Mouse (Mus musculus) hindbrain, postnatal 0 days (tissue): ENCODE measurements around the gene Hsd11b2. TPM values are rescaled to one million over a fixed set of nuclear protein-coding genes. Genes with fewer than 3 reads are reported as not detected.
A peak's percentile ranks its signal among the peaks of the same experiment; 100 is the strongest.

Experiments
- ATAC-seq: fragments of 200-750 bp; cut with Nextera tagmentation; 2 replicates; pipeline ENCODE4 v1.8.0; 2017; ENCODE audit warnings: mild to moderate bottlenecking, moderate TSS enrichment, moderate library complexity
- DNase-seq: peaks from one replicate; pipeline ENCODE4 v3.0.0-alpha.2; 2015; ENCODE audit warnings: low spot score
- H3K27ac ChIP-seq: fragments of 300-500 bp; sonication (generic); 2 replicates; pipeline ENCODE4 v1.5.1; 2014; ENCODE audit warnings: mild to moderate bottlenecking
- H3K27me3 ChIP-seq: fragments of 300-500 bp; sonication (generic); 2 replicates; pipeline ENCODE4 v1.6.1; 2014; ENCODE audit warnings: low read length, mixed read lengths; ENCODE audit not compliant: insufficient read depth
- H3K36me3 ChIP-seq: fragments of 300-500 bp; sonication (generic); 2 replicates; pipeline ENCODE4 v1.6.1; 2014; ENCODE audit warnings: low read length, mixed read lengths; ENCODE audit not compliant: insufficient read depth
- H3K4me1 ChIP-seq: fragments of 300-500 bp; sonication (generic); 2 replicates; pipeline ENCODE4 v1.6.1; 2014; ENCODE audit warnings: antibody characterized with exemption, low read length, mixed read lengths; ENCODE audit not compliant: insufficient read depth
- H3K4me2 ChIP-seq: fragments of 300-500 bp; sonication (generic); 2 replicates; pipeline ENCODE4 v1.6.1; 2014; ENCODE audit warnings: low read depth, mild to moderate bottlenecking, low read length, moderate library complexity, mixed read lengths
- H3K4me3 ChIP-seq: fragments of 300-500 bp; sonication (generic); 2 replicates; pipeline ENCODE4 v1.5.1; 2014; ENCODE audit warnings: low read length
- H3K9ac ChIP-seq: fragments of 300-500 bp; sonication (generic); replicated peaks from 2 replicates; pipeline ENCODE4 v1.6.1; 2014; ENCODE audit warnings: mild to moderate bottlenecking, low read length, moderate library complexity, mixed read lengths
- H3K9me3 ChIP-seq: fragments of 300-500 bp; sonication (generic); 2 replicates; pipeline ENCODE4 v1.6.1; 2016; ENCODE audit warnings: low read length, mixed read lengths
- CTCF ChIP-seq: IDR thresholded peaks from 2 replicates; pipeline ENCODE4 v1.5.1; 2016; ENCODE audit warnings: antibody characterized with exemption, control low read depth, low read depth
- WGBS: fragments of 180-500 bp; shearing (Covaris S2); extraction: QIAGEN DNeasy Blood & Tissue Kit; methylation state at CpG from one replicate; pipeline ENCODE4 v1.1.7; 2014; 5-methylcytosine and 5-hydroxymethylcytosine counted together
- polyA plus RNA-seq: library from polyadenylated mRNA; unstranded; fragments of >200 nt; fragmentation: Nextera tagmentation; extraction: Ambion mirVana; gene quantifications from 2 replicates; pipeline ENCODE4 v1.2.1, GENCODE M21; 2015
- total RNA-seq: library from RNA; depleted of rRNA; stranded (reverse); fragments of >200 nt; gene quantifications from 2 replicates; pipeline ENCODE4 v1.2.3, GENCODE M21; 2014

The Hsd11b2 gene
- total and polyA plus RNA-seq, 2 experiments from 2014 or later: 6.3 to 9.9 TPM

DNA sequence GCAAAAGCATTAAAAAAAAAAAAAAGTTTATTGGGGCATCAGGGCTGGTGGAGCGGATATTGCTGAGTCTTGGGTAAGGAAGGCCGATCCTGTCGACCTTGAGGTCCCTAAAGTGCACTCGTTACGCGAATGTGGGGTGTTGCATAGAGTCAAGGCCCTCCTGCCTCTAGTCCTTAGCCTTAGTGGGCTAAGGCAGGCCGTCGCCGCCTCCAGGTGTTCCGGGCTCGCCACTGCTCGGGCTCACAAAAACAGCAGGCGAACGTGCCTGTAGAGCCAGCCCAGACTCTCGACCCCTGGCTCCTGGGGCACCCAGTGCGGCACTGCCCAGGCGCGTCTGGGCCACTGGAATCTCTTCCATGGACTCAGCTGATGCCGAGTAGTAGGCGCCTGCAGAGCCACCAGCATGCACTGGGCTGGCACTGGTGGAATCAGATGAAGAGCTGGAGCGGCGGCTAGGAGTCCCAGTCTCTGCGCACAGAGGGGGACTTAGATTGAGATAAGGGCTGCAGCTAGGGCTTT is 46.1 kb upstream of the Hsd11b2 start:
- H3K4me2 ChIP-seq: no peak overlapping the region
- H3K4me3 ChIP-seq: no peak overlapping the region
- no peak for TF ChIP-seq CTCF
- ATAC-seq (no peak), DNase-seq (no peak)
- H3K27ac ChIP-seq: no peak overlapping the region
- no peak overlapping the region for H3K9ac ChIP-seq
- peaks cover 42% of the 10 kb centered on the region for H3K4me1 ChIP-seq
- WGBS: 46% methylated on average over 23 of the region's 23 CpGs
- no peaks in the 10 kb centered on the region for H3K9me3 ChIP-seq
- no peaks in the 10 kb centered on the region for H3K27me3 ChIP-seq
- peaks cover 10% of the 10 kb centered on the region; the same call in 1 of the 2 replicates for H3K36me3 ChIP-seq

DNA sequence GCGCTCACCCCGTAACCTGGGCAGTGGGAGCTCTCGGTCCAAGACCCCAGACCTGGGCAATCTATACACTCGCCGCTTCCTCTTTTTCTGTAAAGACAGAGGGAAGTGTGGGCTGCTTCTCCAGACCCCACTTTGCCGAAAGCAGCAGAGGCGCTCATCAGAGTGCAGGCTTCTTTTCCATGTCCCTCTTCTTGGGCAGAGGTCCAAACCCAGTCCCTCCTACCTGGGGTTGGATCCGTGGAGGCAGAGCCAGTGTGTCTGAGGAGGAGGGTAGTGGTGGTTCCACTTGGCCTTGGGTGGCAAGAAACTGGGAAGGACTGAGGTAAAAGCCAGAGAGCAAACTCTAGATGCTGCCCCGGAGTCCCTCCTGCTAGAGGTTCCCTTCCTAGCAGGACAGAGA is 45.6 kb upstream of the Hsd11b2 start:
- H3K4me2 ChIP-seq: no peak overlapping the region
- H3K9me3 ChIP-seq: no peaks in the 10 kb centered on the region
- H3K27ac ChIP-seq: no peak overlapping the region
- no peak overlapping the region for H3K4me3 ChIP-seq
- H3K4me1 ChIP-seq: peaks cover 41% of the 10 kb centered on the region
- ATAC-seq: no peak
- H3K9ac ChIP-seq: no peak overlapping the region
- no peak for DNase-seq
- H3K36me3 ChIP-seq: peaks cover 10% of the 10 kb centered on the region; the same call in 1 of the 2 replicates
- no peaks in the 10 kb centered on the region for H3K27me3 ChIP-seq
- TF ChIP-seq CTCF: no peak
- whole genome bisulfite sequencing: 70% methylated on average over 9 of the region's 9 CpGs

DNA sequence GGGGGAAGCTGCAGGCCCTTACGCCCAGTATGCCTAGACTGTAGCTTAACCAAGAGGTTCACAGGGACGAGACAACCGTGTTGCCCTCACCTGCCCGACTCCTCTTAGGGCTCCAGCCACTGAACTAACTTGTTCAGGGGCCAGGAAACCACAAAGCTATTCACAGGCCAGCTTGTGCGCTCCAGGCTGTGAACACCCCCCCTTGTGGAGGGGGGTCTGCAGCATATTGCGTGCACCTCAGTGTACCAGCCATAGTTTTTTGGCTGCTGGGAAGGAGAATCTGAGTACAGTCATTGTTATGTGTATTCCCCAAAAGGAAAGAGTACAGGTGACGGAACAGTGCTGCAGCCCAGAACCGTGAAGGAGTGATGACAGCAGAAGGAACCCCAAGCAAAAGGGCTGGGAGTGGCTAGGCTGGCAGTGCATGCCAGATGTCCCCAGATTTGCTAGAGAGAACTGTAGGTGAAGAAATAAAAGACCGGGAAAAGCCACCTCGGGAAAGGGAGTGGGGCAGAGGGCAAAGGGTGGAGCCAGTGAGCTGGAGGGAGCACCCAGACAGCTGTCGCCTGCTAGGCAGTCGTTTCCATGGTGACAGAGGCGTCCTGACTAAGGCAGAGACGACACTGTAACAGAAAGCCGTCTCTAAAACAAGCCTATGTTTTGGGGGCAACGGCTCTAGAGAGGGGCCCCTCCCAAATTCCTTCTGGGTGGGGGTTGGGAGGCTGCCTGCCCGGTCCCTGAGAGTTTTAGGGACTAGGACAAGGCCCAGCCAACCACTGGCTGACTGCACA is 44.5 kb upstream of the Hsd11b2 start:
- peak overlapping the region; percentile 1; the same call in 1 of the 2 replicates for H3K27ac ChIP-seq
- 0 out of 2 replicates have a peak overlapping the region, but pooled peaks have one; percentile 21 for H3K9ac ChIP-seq
- ATAC-seq (no peak), DNase-seq (peak; percentile 73)
- TF ChIP-seq CTCF: peak; percentile 20
- no peak overlapping the region for H3K4me3 ChIP-seq
- peaks cover 38% of the 10 kb centered on the region for H3K4me1 ChIP-seq
- no peak overlapping the region for H3K4me2 ChIP-seq
- H3K9me3 ChIP-seq: no peaks in the 10 kb centered on the region
- H3K27me3 ChIP-seq: no peaks in the 10 kb centered on the region
- 28% methylated on average over 17 of the region's 17 CpGs for WGBS
- H3K36me3 ChIP-seq: peaks cover 10% of the 10 kb centered on the region; the same call in 1 of the 2 replicates

GRCm38 (mm10) chr8:105474680-105475079 is 43.9 kb upstream of the Hsd11b2 start:
- Histone ChIP-seq H3K9ac (0 out of 2 replicates have a peak overlapping the region, but pooled peaks have one; percentile 13), H3K4me2 (no peak overlapping the region), H3K27me3 (no peaks in the 10 kb centered on the region), H3K4me1 (peaks cover 32% of the 10 kb centered on the region), H3K36me3 (peaks cover 10% of the 10 kb centered on the region; the same call in 1 of the 2 replicates), H3K4me3 (no peak overlapping the region), H3K9me3 (no peaks in the 10 kb centered on the region), H3K27ac (0 out of 2 replicates have a peak overlapping the region, but pooled peaks have one; percentile 1)
- TF ChIP-seq CTCF: no peak
- 48% methylated on average over 5 of the region's 5 CpGs for WGBS
- no peak for DNase-seq
- ATAC-seq: no peak

GRCm38 (mm10) chr8:105475254-105475653 is 43.3 kb upstream of the Hsd11b2 start:
- Histone ChIP-seq H3K36me3 (peaks cover 10% of the 10 kb centered on the region; the same call in 1 of the 2 replicates), H3K4me3 (no peak overlapping the region), H3K27me3 (no peaks in the 10 kb centered on the region), H3K9me3 (no peaks in the 10 kb centered on the region), H3K27ac (no peak overlapping the region), H3K4me1 (peaks cover 26% of the 10 kb centered on the region), H3K9ac (no peak overlapping the region), H3K4me2 (no peak overlapping the region)
- TF ChIP-seq CTCF: no peak
- DNase-seq (no peak), ATAC-seq (no peak)
- WGBS: 41% methylated on average over 4 of the region's 4 CpGs

DNA sequence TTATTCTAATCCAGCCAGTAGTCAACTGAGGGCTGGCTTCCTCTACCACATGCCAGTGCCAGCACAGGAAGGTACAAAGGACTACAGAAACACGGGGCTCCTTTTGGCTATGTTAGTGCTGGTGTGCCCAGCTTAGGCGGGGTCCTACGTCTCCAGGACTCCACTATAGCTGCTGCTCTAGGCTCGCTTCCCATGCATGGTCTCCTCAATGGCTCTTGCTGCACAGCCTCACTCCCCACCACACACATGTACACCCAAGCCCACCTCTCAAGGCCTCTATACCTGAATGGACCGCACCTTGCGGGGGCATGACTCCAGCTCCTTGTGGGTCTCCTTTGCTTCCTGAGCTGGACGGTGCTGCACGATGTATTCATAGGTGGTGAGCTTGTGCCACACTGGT is 42.8 kb upstream of the Hsd11b2 start:
- Histone ChIP-seq H3K9ac (no peak overlapping the region), H3K27ac (no peak overlapping the region), H3K36me3 (peaks cover 10% of the 10 kb centered on the region; the same call in 1 of the 2 replicates), H3K4me2 (no peak overlapping the region), H3K4me1 (peaks cover 26% of the 10 kb centered on the region), H3K4me3 (no peak overlapping the region), H3K9me3 (no peaks in the 10 kb centered on the region), H3K27me3 (no peaks in the 10 kb centered on the region)
- TF ChIP-seq CTCF: no peak
- DNase-seq: no peak
- no peak for ATAC-seq
- 81% methylated on average over 8 of the region's 8 CpGs for WGBS
